Mouse (Mus musculus) fat pad, adult 2 months (tissue): Measurements from ENCODE around the gene Zfp932.
"Not testable (repeated sequence)": the region's sequence is repeated elsewhere in the genome, so short reads cannot be mapped to it uniquely, and the experiment has no call there.

Experiments used
- DNase-seq: peaks from one replicate; pipeline ENCODE4 v3.0.0-alpha.2; 2011; ENCODE audit warnings: low read depth, low spot score; ENCODE audit errors: extremely low read depth

The Zfp932 gene

DNA sequence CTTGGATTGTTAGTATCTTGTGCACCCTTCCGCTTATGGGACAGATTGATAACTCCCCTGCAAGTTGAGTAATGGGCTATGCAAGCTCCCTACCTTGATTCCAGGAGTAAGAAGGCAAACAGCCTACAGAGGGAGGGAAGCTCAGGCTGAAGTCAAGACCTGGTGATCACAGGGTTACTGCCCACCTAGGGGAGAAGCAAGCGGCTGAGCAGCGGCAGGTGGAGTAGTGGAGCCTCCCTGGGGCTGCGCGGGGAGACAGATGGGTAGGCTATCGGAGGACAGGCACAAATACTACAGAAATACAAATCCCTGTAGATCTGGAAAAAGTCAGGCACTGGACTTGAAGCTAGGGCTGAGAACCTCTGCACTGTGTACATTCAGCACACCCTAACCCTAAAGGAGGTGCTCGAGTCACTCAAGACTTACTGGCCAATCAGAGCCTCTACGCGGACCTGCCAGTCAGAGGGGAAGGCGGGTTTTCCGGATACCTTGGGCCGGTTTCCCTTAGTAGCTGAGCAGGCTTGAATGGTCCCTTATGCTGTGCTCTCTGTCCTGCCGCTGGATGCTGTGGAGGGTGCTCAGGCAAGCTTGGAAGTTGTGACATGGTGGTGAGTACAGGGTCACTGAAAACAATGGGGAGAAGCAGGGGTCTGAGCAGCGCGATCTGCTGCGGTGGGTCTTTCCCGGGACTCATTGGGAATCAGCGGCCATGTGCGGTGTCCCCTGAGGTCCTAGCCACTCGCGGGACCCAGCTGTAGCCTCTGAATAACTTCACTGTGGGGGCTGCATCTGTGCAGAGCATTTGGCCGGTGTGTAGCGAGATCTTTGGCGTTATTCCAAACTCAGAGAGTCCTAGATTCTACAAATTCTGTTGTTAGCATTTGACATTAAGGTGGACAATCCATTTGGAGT, at the start of gene Zfp932:
Gene Zfp932 (plus strand): TSS at position 496 of the 912 bp plus-strand sequence.
- DNase-seq: not testable (repeated sequence)

DNA sequence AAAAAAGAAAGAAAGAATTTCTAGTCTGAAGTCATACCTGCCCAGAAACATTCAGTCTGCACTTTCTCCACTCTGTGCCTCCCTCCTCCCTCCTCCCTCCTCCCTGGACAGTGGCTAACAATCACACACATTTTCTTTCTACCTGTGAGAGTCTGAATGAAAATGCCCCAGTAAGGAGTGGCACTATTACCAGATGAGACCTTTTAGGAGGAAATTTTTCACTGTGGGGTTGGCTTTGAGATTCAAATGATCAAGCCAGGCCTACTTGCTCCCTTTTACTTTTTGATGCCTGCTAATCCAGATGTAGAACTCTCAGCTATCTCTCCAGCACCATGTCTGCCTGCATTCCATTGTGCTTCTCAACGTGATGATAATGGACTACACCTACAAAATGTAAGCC, 46.0 kb upstream of the Zfp932 start:
- no peak for DNase-seq

DNA sequence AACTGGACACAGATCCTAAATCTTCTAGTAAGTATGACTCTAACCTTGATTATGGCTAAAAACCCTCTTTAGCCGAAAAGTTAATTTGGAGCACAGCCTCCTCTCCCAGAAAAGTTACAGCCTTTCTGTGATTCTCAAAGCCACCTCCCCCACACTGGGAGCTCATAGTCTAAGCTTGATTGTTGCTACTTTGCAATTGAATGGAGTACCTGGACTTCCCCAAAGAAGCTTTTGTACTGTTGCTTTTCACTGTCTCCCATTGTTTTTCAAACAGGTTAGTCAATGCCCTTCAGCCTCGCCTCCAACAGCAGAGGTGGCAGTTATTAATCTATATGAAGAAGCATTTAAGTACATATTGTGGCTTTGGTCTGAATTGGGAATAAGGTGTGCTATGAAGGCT, 15.6 kb upstream of the Zfp932 start:
- DNase-seq: not testable (repeated sequence)

DNA sequence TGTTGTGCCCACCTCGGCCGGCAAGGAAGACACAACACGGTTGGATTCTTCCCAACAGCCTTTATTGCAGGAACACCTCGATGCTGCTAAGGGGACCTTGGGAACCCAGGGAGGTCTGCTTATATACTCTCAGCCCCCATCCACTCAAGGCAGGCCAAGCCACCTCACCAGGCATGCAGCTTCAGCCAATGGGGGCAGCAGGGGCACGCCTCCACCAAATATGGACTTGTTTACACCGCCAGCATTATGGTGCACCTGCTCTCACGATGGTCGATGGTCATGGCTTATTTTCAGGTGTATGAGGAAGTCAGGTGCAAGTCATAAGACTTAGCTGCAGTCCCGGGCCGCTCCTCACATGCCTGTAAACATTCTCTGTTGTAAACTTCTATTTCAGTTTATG, 860 bp upstream of the Zfp932 start:
- not testable (repeated sequence) for DNase-seq

DNA sequence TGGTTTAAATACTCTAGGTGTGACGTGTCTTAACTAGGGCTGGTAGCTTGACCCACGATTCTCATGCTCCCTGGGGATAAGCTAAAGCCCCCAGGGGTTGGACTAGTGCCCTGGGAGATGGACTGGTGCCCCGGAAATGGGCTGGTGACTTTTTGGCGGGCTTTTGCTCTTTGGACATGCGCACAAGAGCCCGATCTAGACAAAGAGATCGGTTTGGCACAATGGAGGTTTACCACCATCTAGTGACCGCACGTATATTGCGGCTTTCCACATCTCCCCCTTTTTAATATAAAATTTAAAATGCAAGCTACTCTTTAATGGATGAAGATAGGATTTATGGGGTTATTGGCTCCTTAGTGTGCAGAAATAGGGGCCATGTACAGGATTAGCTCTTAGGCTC, 19.5 kb downstream of the Zfp932 start:
- DNase-seq: not testable (repeated sequence)

DNA sequence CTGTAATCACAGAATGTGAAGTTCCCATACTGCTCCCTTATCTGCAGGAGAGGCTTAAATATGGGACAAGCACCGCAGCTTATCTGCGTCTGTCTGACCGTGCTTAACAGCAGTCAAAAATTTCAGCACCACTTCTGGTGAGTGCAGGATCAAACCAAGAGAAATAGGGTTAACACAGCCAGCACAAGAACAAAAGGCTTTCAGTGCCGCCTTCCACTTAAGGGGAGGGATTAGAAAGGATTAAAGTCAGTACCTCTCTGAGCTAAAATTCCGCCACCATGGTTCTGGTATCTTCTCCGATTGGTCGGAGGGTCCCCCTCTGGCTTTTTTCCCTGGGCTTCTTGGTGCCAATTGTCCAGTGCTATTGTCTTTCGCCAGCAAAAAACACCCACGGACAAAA, 27.0 kb downstream of the Zfp932 start:
- DNase-seq: peak; percentile 74

DNA sequence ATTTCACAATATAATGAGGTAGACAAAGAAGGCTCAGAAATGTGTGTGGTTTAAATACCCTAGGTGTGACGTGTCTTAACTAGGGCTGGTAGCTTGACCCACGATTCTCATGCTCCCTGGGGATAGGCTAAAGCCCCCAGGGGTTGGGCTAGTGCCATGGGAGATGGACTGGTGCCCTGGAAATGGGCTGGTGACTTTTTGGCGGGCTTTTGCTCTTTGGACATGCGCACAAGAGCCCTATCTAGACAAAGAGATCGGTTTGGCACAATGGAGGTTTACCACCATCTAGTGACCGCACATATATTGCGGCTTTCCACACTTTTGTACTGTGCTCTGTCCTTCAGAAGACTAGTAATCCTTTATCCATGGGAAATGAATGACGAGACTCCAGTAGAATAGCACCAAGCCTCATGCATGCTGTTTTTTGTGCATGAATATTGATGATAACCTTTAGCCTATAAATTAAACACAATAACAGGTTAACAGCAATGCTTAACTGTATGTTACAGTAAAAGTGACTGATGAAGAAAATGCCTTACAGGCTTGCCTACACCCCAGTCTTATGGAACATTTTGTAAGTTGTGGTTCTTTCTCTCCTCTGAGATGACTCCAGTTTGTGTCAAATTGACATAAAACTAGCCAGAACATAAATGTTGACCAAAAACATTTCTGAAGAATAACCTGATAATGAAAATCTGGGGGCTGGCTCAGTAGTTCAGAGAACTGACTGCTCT, 27.5 kb downstream of the Zfp932 start:
- not testable (repeated sequence) for DNase-seq

DNA sequence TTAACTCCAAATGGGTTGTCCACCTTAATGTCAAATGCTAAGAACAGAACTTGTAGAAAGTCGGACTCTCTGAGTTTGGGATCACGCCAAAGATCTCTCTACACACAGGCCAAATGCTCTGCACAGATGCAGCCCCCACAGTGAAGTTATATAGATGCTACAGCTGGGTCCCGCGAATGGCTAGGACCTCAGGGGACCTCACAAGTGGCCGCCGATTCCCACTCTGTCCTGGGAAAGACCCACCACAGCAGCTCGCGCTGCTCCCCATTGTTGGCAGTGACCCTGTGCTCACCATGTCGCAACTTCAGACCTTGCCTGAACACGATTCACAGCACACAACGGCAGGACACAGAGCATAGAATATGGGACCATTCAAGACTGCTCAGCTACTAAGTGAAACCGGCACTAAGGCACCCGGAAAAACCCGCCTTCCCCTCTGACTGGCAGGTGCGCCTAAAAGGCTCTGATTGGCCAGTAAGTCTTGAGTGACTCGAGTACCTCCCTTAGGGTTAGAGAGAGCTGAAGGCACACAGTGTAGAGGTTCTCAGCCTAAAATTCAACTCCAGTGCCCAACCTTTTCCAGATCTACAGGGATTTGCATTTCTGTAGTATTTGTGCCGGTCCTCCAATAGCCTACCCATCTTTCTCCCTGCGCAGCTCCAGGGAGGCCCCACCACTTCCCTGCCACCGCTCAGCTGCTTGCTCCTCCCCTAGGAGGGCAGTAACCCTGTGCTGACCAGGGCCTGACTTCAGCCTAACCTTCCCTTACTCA, 61.5 kb downstream of the Zfp932 start:
- no peak for DNase-seq
